Mouse (Mus musculus): ENCODE results near the gene Gm10666. TPM values are rescaled to one million over a fixed set of nuclear protein-coding genes. Genes with fewer than 3 reads are reported as not detected.
"Not testable (repeated sequence)": the region's sequence is repeated elsewhere in the genome, so short reads cannot be mapped to it uniquely, and the experiment has no call there.

The Gm10666 gene
- polyA plus RNA-seq (2014; fragmentation: Nextera tagmentation; extraction: Ambion mirVana), result not detected in 2 replicates

DNA sequence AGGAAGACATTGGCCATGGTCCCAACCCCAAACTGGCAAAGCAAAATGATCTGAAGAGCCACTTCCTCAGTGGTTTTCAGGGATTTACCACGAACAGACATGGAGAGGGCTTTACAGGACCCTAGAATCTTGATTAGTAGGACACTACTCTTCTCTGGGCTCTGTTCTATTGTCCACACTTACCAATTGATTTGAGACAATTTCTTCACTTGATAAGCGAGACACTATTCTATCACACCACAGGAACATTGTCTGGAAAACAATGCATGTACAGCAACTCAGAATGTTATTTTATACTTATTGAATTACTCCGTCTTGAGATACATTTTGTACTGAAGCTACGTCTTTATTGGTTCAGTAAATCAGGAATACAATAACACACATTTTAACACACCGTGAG lies at the start of gene Gm10666:
Gm10666 (minus strand) TSS at position 101 of the 400 bp plus-strand sequence.
- no CpG with 5 or more reads among the region's 5 CpGs for WGBS
- not testable (repeated sequence) for H3K27me3 ChIP-seq (replicated peaks; ENCODE audit: control insufficient read depth, insufficient read depth, low read length); ATAC-seq (ENCODE audit: low read depth); H3K4me1 ChIP-seq (ENCODE audit: control insufficient read depth, insufficient read depth, low read length); H3K27ac ChIP-seq (replicated peaks; ENCODE audit: low read depth, low read length); DNase-seq (ENCODE audit: low spot score); H3K9me3 ChIP-seq (ENCODE audit: control insufficient read depth, low read length); H3K4me3 ChIP-seq (ENCODE audit: low read depth, low read length); H3K4me2 ChIP-seq (ENCODE audit: low read depth, low read length); H3K9ac ChIP-seq (ENCODE audit: low read depth, low read length); H3K36me3 ChIP-seq (ENCODE audit: control insufficient read depth, insufficient read depth, low read length)

DNA sequence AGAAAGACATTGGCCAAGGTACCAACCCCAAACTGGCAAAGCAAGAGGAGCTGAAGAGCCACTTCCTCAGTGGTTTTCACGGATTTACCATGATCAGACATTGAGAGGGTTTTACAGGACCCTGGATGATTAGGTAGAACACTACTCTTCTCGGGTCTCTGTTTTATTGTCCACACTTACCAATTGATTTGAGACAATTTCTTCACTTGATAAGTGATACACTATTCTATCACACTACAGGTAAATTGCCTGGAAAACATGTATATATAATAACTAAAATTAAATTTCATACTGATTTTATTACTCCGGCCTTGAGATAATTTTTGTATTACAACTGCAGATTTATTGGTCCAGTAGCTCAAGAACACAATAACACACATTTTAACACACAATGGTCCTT lies 29.4 kb upstream of the Gm10666 start, which contains the start of gene Vmn1r142:
Vmn1r142 (minus strand) TSS at position 101 of the 400 bp plus-strand sequence.
- ATAC-seq (ENCODE audit: low read depth); H3K4me1 ChIP-seq (ENCODE audit: control insufficient read depth, insufficient read depth, low read length); H3K4me3 ChIP-seq (ENCODE audit: low read depth, low read length); H3K4me2 ChIP-seq (ENCODE audit: low read depth, low read length); H3K27me3 ChIP-seq (replicated peaks; ENCODE audit: control insufficient read depth, insufficient read depth, low read length); H3K9me3 ChIP-seq (ENCODE audit: control insufficient read depth, low read length); DNase-seq (ENCODE audit: low spot score); H3K27ac ChIP-seq (replicated peaks; ENCODE audit: low read depth, low read length); H3K9ac ChIP-seq (ENCODE audit: low read depth, low read length); H3K36me3 ChIP-seq (ENCODE audit: control insufficient read depth, insufficient read depth, low read length): not testable (repeated sequence)
- WGBS, result no CpG with 5 or more reads among the region's 3 CpGs

DNA sequence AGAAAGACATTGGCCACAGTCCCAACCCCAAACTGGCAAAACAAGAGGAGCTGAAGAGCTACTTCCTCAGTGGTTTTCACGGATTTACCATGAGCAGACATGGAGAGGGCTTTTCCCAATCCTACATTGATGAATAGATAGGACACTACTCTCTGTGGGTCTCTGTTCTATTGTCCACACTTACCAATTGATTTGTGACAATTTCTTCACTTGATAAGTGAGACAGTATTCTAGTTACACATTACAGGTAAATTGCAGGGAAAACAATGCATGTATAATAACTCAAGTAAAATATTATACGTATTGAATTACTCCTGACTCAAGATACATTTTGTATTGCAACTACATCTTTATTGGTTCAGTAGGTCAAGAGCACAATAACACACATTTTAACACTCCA lies 16.4 kb downstream of the Gm10666 start, which contains the start of gene Gm16451:
Gm16451 (minus strand) TSS at position 101 of the 400 bp plus-strand sequence.
- not testable (repeated sequence) for H3K9me3 ChIP-seq (ENCODE audit: control insufficient read depth, low read length); H3K4me1 ChIP-seq (ENCODE audit: control insufficient read depth, insufficient read depth, low read length); H3K27me3 ChIP-seq (replicated peaks; ENCODE audit: control insufficient read depth, insufficient read depth, low read length); DNase-seq (ENCODE audit: low spot score); H3K27ac ChIP-seq (replicated peaks; ENCODE audit: low read depth, low read length); H3K36me3 ChIP-seq (ENCODE audit: control insufficient read depth, insufficient read depth, low read length); H3K4me2 ChIP-seq (ENCODE audit: low read depth, low read length); ATAC-seq (ENCODE audit: low read depth); H3K4me3 ChIP-seq (ENCODE audit: low read depth, low read length); H3K9ac ChIP-seq (ENCODE audit: low read depth, low read length)
- WGBS, result no CpG with 5 or more reads among the region's 2 CpGs

Other genes with a start within 250 kb of the Gm10666 start
- not detected in 2 replicates for gene Gm5891, start 213.4 kb downstream of the Gm10666 start, polyA plus RNA-seq (2014; fragmentation: Nextera tagmentation; extraction: Ambion mirVana)
- gene Vmn1r137, start 140.2 kb downstream of the Gm10666 start, polyA plus RNA-seq (2014; fragmentation: Nextera tagmentation; extraction: Ambion mirVana), result not detected in 2 replicates
- gene Vmn1r138, start 105.8 kb downstream of the Gm10666 start, polyA plus RNA-seq (2014; fragmentation: Nextera tagmentation; extraction: Ambion mirVana), result not detected in 2 replicates
- gene Gm6176, start 78.4 kb downstream of the Gm10666 start, polyA plus RNA-seq (2014; fragmentation: Nextera tagmentation; extraction: Ambion mirVana), result not detected in 2 replicates
- gene Vmn1r139, start 65.7 kb downstream of the Gm10666 start, polyA plus RNA-seq (2014; fragmentation: Nextera tagmentation; extraction: Ambion mirVana), result not detected in 2 replicates
- not detected in 2 replicates for gene Gm16451, start 16.5 kb downstream of the Gm10666 start, polyA plus RNA-seq (2014; fragmentation: Nextera tagmentation; extraction: Ambion mirVana)
- gene Vmn1r142, start 29.3 kb upstream of the Gm10666 start, polyA plus RNA-seq (2014; fragmentation: Nextera tagmentation; extraction: Ambion mirVana), result not detected in 2 replicates
- gene Vmn1r143, start 54.6 kb upstream of the Gm10666 start, polyA plus RNA-seq (2014; fragmentation: Nextera tagmentation; extraction: Ambion mirVana), result not detected in 2 replicates
- gene Gm8653, start 66.5 kb upstream of the Gm10666 start, polyA plus RNA-seq (2014; fragmentation: Nextera tagmentation; extraction: Ambion mirVana), result not detected in 2 replicates
- gene Gm8453, start 94.7 kb upstream of the Gm10666 start, polyA plus RNA-seq (2014; fragmentation: Nextera tagmentation; extraction: Ambion mirVana), result not detected in 2 replicates
- not detected in 2 replicates for gene Gm4187, start 195.0 kb upstream of the Gm10666 start, polyA plus RNA-seq (2014; fragmentation: Nextera tagmentation; extraction: Ambion mirVana)
- not detected in 2 replicates for gene Gm8660, start 236.3 kb upstream of the Gm10666 start, polyA plus RNA-seq (2014; fragmentation: Nextera tagmentation; extraction: Ambion mirVana)

All from embryonic facial prominence, embryonic 14.5 days (tissue).